Mouse (Mus musculus) fat pad, adult 2 months (tissue): ENCODE results near the gene Cul9.
A peak's percentile ranks its signal among the peaks of the same experiment; 100 is the strongest.
"Not testable (repeated sequence)": the region's sequence is repeated elsewhere in the genome, so short reads cannot be mapped to it uniquely, and the experiment has no call there.

ENCODE experiments used
- DNase-seq: peaks from one replicate; pipeline ENCODE4 v3.0.0-alpha.2; 2011; ENCODE audit warnings: low read depth, low spot score; ENCODE audit errors: extremely low read depth

Cul9 gene

GRCm38 (mm10) chr17:46545813-46546564, at the start of gene Cul9:
Gene Cul9, minus strand, starts transcription at chr17:46546388.
- DNase-seq = no peak

GRCm38 (mm10) chr17:46595336-46595735, 49.1 kb upstream of the Cul9 start:
- no peak for DNase-seq

GRCm38 (mm10) chr17:46594606-46595005, 48.4 kb upstream of the Cul9 start:
- DNase-seq = no peak

GRCm38 (mm10) chr17:46593124-46593523, 46.9 kb upstream of the Cul9 start:
- DNase-seq = no peak

GRCm38 (mm10) chr17:46591406-46591805, 45.2 kb upstream of the Cul9 start:
- no peak for DNase-seq

GRCm38 (mm10) chr17:46590439-46590838, 44.3 kb upstream of the Cul9 start:
- no peak for DNase-seq

DNA sequence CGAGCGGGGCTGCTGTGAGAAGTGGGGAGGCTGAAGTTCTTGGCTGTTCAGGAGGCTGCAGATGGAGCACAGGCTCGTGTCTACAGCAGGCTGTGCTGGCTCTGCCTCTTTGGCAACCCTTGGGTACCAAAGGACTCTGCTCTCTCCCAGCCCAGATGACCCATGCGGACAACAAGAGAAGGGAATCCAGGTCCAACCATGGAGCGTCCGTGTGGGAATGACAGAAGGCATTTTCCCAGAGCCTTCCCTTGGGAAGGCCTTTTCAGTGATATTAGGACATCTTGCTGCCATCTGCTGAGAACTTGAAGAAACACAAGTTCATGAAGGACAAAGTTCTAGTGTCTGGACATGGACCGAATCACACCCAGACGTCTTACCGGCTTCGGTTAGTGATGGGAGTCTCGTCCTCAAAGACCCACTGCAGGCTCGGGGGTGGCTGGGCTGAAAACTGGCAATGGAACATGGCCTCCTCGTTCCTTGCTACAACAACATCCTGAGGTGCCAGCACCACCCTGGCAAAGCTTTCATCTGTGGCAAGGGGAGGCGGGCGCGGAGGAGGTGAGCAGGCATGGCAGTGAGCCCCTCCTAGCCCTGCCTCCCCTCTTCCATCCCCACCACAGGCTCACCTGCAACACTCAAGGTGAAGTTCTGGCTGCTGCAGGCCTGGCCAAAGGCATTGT, 43.6 kb upstream of the Cul9 start:
- no peak for DNase-seq

GRCm38 (mm10) chr17:46588913-46589312, 42.7 kb upstream of the Cul9 start:
- DNase-seq = no peak

DNA sequence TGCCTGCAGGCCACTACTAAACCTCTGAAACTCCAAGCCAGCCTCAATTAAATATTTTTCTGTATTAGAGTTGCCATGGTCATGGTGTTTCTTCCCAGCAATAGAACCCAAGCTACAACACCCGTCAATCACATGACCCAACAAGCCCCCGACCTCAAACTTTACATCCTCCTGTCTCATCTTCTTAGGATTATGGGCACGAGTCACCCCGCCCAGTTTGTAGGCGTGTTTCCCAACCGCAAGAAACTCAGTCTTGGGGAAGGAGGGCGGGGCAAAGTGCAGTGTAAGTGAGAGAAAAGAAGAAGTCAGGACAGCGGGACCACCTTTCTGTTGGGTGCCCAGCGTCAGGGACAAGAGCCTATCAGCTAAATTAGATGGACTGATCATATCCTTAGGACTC, 42.0 kb upstream of the Cul9 start:
- DNase-seq = no peak

GRCm38 (mm10) chr17:46586327-46586726, 40.1 kb upstream of the Cul9 start:
- DNase-seq = no peak

DNA sequence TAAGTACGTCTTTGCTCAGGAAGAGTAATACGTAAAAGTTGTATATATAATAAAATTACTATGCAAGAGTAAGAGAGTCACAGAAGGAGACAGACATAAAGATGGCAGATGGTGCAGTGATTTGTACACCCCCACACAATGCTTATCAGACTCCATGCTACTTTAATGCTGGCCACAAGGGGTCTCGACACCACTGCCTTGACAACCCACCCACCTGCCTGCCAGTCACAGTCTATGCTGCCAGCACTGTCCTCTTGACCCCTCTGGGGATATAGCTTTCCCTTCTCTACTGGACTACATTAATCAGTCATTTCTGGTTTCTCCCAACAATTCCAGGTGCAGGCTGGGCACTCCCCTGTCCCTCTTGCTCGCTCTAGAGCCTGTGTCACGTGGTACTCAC, 32.5 kb upstream of the Cul9 start:
- no peak for DNase-seq

DNA sequence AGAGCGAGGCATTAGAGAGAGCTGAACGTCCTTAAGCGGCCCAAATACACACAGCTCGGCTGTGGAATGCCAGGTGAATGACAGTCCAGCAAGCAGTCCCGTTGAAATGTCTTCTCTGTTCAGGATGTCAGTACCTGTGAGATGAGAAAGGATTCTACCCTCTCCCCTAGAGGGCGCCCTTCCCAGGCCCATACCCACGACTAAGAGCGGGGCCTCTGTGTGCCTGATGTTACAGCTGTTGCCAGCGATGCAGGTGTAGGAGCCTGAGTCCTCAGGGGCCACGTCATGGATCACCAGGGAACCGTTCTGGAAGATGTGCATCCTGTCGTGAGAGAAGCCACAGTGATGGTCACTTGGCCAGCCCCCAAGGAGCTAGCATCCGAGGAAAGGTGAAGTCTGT, 29.9 kb upstream of the Cul9 start:
- no peak for DNase-seq

DNA sequence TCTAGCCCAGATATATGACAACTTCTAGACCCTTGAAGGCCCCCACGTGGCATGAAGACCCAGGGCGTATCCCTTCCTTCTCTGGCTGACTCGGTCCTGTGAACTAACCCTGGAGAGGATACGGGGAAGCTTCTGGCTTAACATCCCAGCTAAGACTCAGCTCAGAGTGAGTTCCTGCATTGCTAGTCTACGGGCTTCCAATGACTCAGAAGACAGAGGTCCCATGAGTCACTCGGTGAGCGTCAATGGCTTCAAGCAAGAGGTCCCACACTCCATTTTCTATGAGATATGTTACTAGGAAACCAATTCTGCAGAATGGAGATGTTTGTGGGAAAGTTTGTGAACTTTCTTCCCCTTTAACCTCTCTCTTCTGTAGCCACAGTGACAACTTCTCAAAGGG, 28.3 kb upstream of the Cul9 start:
- DNase-seq = no peak

DNA sequence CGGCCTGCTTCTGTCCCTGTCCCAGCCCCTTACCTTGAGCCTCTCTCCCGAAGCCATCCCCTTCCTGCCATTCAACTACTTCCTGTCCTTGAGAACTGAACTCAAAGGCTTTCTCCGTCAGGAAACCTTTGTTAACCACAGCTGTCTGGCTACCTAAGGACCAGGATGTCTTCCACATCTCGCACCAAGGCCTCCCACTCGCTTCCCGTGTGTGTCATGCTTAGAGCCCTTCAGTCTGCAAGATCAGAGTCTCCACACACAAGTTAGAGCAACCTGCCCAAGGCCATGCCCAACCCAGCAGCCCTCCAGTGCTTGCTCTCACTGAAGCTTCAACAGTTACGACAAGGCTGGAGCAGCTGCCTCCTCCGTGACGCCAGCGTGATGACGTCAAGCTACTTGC, 24.8 kb upstream of the Cul9 start:
- no peak for DNase-seq

DNA sequence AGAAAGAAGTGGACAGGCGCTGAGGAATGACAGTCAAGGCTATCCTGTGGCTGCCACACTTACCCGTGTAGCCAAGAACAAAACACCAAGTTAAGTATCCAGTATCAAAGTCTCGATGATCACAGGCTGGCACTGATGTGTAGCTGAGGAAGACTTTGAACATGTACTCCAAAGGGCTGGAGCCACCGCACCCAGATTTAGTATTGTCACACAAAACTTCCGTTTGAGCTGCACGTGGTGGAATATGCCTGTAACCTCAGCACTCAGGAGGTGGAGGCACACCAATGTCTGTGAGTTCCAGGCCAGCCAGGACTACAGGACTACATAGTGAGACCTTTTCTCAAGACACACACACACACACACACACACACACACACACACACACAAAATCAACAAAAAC, 13.0 kb upstream of the Cul9 start:
- no peak for DNase-seq

DNA sequence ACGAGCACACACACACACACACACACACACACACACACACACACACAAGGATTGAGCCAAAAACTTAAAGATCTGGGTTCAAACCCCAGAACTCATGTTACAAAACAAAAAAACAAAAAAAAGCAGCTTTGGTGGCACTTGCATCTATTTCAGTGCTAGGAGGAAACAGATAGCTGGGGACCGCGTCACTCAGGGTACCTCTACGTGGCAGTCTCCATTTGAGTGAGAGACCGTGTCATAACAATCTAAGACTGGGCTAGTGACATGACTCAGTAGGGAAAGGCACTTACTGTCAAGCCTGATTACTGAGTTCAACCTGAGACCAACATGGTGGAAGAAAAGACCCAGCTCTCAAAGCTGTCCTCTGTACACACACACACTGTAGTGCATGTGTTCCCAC, 12.0 kb upstream of the Cul9 start:
- no peak for DNase-seq

GRCm38 (mm10) chr17:46557321-46557720, 11.1 kb upstream of the Cul9 start:
- DNase-seq = not testable (repeated sequence)

DNA sequence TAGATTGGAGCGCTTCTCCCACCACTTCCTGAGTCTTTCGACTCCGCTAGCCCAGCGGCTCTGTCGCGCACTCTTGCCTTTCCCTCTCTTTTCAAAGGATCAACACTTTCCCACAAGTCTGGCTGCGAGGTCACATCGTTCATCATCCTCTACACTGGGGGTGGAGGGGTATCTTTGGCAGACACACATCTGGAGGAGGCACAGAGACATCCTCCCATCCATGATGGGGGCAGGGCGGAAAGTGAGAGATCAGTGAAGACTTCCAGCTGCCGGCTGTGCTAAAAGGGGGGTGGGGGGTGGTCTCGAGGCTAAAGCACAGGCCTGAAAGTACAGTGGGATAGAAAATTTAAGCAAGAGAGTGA, 10.4 kb upstream of the Cul9 start:
- no peak for DNase-seq

DNA sequence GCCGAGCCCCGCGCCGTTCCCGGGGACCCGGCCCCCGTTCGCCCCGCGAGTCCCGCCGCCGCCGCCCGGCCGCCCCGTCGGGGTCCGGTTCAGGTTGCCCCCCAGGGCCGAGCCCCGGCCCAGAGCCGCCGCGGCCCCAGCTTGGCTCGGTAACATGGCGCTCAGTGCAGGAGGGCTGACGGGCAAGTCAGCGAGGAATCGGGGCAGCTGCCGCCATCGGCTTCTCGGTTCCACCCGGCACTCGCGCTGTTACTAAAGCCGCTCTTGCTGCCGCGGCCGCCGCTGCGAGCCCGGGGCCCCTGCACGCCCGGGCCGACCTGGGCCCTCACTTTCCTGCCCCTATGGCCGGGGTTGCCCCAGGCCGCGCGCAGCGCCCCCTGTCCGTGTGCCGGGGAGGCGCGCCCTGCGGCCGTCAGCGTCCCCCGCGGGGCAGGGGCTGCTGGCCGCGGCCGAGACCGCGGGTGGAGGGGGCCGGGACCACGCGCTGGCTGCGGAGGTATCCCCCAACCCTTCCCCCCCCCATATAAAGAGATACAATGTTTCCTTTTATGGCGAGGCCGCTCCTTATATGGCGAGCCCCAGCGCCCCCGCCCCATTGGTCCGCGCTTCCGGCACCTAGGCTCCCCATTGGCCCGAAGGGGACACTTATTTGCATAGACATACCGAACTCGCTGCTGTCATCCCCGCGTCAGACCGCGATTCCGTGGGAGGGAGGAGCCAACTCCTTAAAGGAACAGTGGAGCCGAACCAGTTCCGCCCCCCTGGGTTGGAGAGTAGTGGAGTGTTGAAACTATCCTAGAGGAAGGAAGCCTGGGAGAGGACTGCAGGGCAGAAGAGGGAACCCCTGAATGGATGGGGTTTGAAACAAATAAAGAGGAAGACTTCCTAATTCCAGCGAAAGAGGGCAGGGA, 9.7 kb upstream of the Cul9 start, which contains the start of gene Srf:
TSS of gene Srf (minus strand) at position 503 of the 911 bp plus-strand sequence.
- DNase-seq = peak; percentile 81

DNA sequence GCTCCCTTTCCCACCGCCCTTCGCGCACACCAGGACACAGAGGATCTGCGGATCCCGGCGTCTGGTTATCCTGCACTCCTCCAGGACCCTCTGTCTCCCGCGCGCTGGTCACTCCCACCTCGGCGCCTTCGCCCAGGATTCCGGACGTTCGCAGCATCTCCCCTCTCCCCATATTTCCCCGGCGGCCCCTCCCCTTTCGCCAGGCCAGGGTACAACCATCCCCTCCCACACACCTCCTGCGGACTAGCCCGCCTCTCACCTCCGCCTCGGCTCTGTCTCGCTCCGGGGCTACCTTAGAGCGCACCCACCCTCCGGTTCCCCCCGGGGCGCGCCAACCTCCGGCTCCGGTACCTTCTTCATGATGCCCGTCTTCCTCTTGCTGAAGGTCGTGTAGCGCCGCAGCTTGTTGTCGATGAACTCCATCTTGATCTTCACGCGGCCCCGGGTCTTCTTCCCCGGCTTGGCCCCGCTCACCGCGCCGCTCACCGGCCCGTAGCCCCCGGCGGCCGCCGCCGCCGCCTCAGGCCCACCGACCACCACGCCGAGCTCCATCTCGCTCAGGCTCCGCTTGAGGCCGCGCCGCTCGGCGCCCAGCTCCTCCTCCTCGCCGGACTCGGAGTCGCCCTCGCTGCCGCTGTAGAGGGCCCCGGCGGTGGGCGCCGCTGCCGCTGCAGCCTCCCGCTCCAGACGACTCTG, 8.9 kb upstream of the Cul9 start:
- no peak for DNase-seq

DNA sequence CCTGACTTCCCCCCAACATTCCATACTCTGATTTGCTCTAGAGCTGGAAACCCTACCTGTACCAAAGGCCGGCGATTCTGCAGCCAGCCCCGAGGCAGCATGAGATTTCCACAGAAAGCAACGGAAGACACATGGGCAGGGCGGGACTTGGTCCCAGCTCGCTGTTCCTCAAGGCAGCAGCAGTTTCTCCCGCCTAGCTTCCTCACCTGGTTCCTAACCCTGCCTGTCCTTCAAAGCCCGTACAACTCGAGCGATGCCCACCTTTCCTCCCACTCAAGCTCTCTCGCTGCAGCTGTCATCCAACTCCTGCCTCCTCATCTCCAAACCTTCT, 8.4 kb upstream of the Cul9 start:
- DNase-seq = no peak
